In the genomic region with DNA sequence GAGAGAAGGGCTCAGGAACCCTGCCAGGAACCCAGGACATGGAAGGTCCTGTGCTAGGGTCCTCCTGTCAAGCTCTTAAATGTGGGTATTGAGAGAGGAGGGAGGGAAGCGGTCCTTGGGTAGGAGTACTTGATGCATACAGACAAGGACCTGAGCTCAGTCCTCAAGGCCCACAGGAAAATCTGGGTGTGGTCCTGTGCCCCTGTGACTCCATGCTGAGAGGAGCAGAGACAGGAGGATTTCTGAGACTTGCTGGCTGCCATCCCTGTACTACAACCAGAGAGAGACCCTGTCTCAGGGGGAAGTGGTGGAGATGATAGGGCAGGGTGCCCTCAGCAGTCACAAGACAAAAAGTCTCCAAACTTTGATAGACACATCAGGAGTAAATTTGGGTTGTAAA, we compare ENCODE assay signal across 11 mouse cellular contexts. TPM values are rescaled to one million over a fixed set of nuclear protein-coding genes. Genes with fewer than 3 reads are reported as not detected.
DNase-seq lines count a peak whose midpoint lies in the region; ATAC-seq and TF ChIP-seq lines count a peak whose summit lies in the region.
"Had no signal": no experiment of that assay in that cellular context is flagged by ENCODE, and none has a peak within 500 bp of the region (broad histone marks: within the 10 kb centered on the region; RNA-seq: fewer than 3 reads in every experiment).

No protein-coding gene starts in this region.

- no peak overlapping the region for H3K4me2 ChIP-seq in forebrain, postnatal 0 days (ENCODE audit: low read depth)
- no peak overlapping the region for H3K4me2 ChIP-seq in forebrain, embryonic 12.5 days
- H3K4me2 ChIP-seq in kidney, postnatal 0 days (ENCODE audit: low read length), result no peak overlapping the region
- no peak overlapping the region for H3K4me2 ChIP-seq in neural tube, embryonic 13.5 days
- H3K4me2 ChIP-seq: liver, embryonic 15.5 days had no signal

- no peak for TF ChIP-seq CTCF in forebrain, postnatal 0 days (IDR thresholded peaks at IDR 0.05; ENCODE audit: low read depth)
- no peak for TF ChIP-seq CTCF in kidney, postnatal 0 days (IDR thresholded peaks at IDR 0.05; ENCODE audit: low read depth)

- ATAC-seq in forebrain, postnatal 0 days, result no peak
- ATAC-seq in forebrain, embryonic 12.5 days (ENCODE audit: low FRiP score), result no peak
- peak; percentile 19; the same call in 1 of the 2 replicates for ATAC-seq in kidney, postnatal 0 days (replicated peaks; ENCODE audit: low FRiP score, low read depth)
- peak; percentile 52 for ATAC-seq in neural tube, embryonic 13.5 days (ENCODE audit: low read depth)

- no peaks in the 10 kb centered on the region for H3K36me3 ChIP-seq in forebrain, postnatal 0 days (ENCODE audit: insufficient read depth)
- no peaks in the 10 kb centered on the region for H3K36me3 ChIP-seq in forebrain, embryonic 12.5 days (replicated peaks)
- H3K36me3 ChIP-seq in kidney, postnatal 0 days (ENCODE audit: insufficient read depth, low read length), result no peaks in the 10 kb centered on the region
- H3K36me3 ChIP-seq in neural tube, embryonic 13.5 days, result no peaks in the 10 kb centered on the region
- H3K36me3 ChIP-seq: liver, embryonic 15.5 days had no signal

- no peak for DNase-seq in forebrain, postnatal 0 days
- DNase-seq in kidney, postnatal 0 days (ENCODE audit: low spot score), result no peak
- no peak for DNase-seq in kidney, postnatal 25 days
- DNase-seq in ZHBTc4 (ENCODE audit: low read depth, low spot score) (peak; percentile 61), adipocyte (ENCODE audit: low spot score) (no peak)
- no peak for DNase-seq in thymus, adult 18-20 months

- no peak overlapping the region for H3K4me3 ChIP-seq in forebrain, postnatal 0 days (ENCODE audit: low read depth, low read length)
- no peak overlapping the region for H3K4me3 ChIP-seq in forebrain, embryonic 12.5 days (replicated peaks)
- no peak overlapping the region for H3K4me3 ChIP-seq in kidney, postnatal 0 days (replicated peaks; ENCODE audit: low read depth, low read length)
- no peak overlapping the region for H3K4me3 ChIP-seq in neural tube, embryonic 13.5 days
- H3K4me3 ChIP-seq: heart, adult 2 months; liver, embryonic 15.5 days had no signal

- H3K9ac ChIP-seq in forebrain, postnatal 0 days, result no peak overlapping the region
- H3K9ac ChIP-seq in forebrain, embryonic 12.5 days, result no peak overlapping the region
- H3K9ac ChIP-seq in kidney, postnatal 0 days (ENCODE audit: low read depth, low read length), result no peak overlapping the region
- no peak overlapping the region for H3K9ac ChIP-seq in neural tube, embryonic 13.5 days
- H3K9ac ChIP-seq: liver, embryonic 15.5 days had no signal

- H3K4me1 ChIP-seq in forebrain, postnatal 0 days (ENCODE audit: insufficient read depth), result peaks cover 6% of the 10 kb centered on the region
- H3K4me1 ChIP-seq in forebrain, embryonic 12.5 days, result peaks cover 20% of the 10 kb centered on the region
- peaks cover 18% of the 10 kb centered on the region for H3K4me1 ChIP-seq in kidney, postnatal 0 days (replicated peaks; ENCODE audit: insufficient read depth, low read length)
- H3K4me1 ChIP-seq in neural tube, embryonic 13.5 days (replicated peaks), result peaks cover 30% of the 10 kb centered on the region
- H3K4me1 ChIP-seq: liver, embryonic 15.5 days had no signal

- no peaks in the 10 kb centered on the region for H3K27me3 ChIP-seq in forebrain, postnatal 0 days (ENCODE audit: insufficient read depth, low read length)
- no peaks in the 10 kb centered on the region for H3K27me3 ChIP-seq in forebrain, embryonic 12.5 days
- H3K27me3 ChIP-seq in kidney, postnatal 0 days (ENCODE audit: insufficient read depth, low read length), result no peaks in the 10 kb centered on the region
- no peaks in the 10 kb centered on the region for H3K27me3 ChIP-seq in neural tube, embryonic 13.5 days
- H3K27me3 ChIP-seq: liver, embryonic 15.5 days had no signal

- peak overlapping the region; percentile 35; the same call in 1 of the 2 replicates for H3K27ac ChIP-seq in forebrain, postnatal 0 days (ENCODE audit: low read depth, low read length)
- no peak overlapping the region for H3K27ac ChIP-seq in forebrain, embryonic 12.5 days
- peak overlapping the region; percentile 25; the same call in 1 of the 2 replicates for H3K27ac ChIP-seq in kidney, postnatal 0 days
- H3K27ac ChIP-seq in neural tube, embryonic 13.5 days (replicated peaks), result no peak overlapping the region
- H3K27ac ChIP-seq: heart, adult 2 months; liver, embryonic 15.5 days had no signal

- H3K9me3 ChIP-seq in forebrain, postnatal 0 days (ENCODE audit: low read length), result no peaks in the 10 kb centered on the region
- no peaks in the 10 kb centered on the region for H3K9me3 ChIP-seq in forebrain, embryonic 12.5 days
- H3K9me3 ChIP-seq in kidney, postnatal 0 days (replicated peaks; ENCODE audit: low read length), result no peaks in the 10 kb centered on the region
- no peaks in the 10 kb centered on the region for H3K9me3 ChIP-seq in neural tube, embryonic 13.5 days
- H3K9me3 ChIP-seq: liver, embryonic 15.5 days had no signal

- 89% methylated on average over 1 of the region's 1 CpGs for WGBS in forebrain, postnatal 0 days
- 88% methylated on average over 1 of the region's 1 CpGs for WGBS in forebrain, embryonic 12.5 days
- WGBS in kidney, postnatal 0 days, result 50% methylated on average over 1 of the region's 1 CpGs
- 76% methylated on average over 1 of the region's 1 CpGs for WGBS in neural tube, embryonic 13.5 days

RNA-seq across cellular contexts. Expression of a gene that starts 25.3 kb away (rescaled TPM):
- total RNA-seq in forebrain, postnatal 0 days (2014; rRNA removed), result 3.9 and 5.4 TPM in 2 replicates
- polyA plus RNA-seq in forebrain, postnatal 0 days (2015; fragmentation: Nextera tagmentation; extraction: Ambion mirVana), result 8.7 and 11.8 TPM in 2 replicates
- 0.14 and 0.18 TPM in 2 replicates for polyA plus RNA-seq in forebrain, embryonic 12.5 days (2016; fragmentation: Nextera tagmentation; extraction: Ambion mirVana)
- polyA plus RNA-seq in kidney, postnatal 0 days (2015; fragmentation: Nextera tagmentation; extraction: Ambion mirVana), result 1.1 and 1.2 TPM in 2 replicates
- polyA plus RNA-seq in neural tube, embryonic 13.5 days (2015; fragmentation: Nextera tagmentation; extraction: Ambion mirVana), result 5.2 and 5.7 TPM in 2 replicates
- total RNA-seq: gastrocnemius, adult 18-20 months; heart, adult 2 months had no signal

RNA-seq across cellular contexts. Expression of a gene that starts 41.8 kb away (rescaled TPM):
- 32.1 and 34.5 TPM in 2 replicates for total RNA-seq in forebrain, postnatal 0 days (2014; rRNA removed)
- polyA plus RNA-seq in forebrain, postnatal 0 days (2015; fragmentation: Nextera tagmentation; extraction: Ambion mirVana), result 25.7 and 32.2 TPM in 2 replicates
- polyA plus RNA-seq in forebrain, embryonic 12.5 days (2016; fragmentation: Nextera tagmentation; extraction: Ambion mirVana), result 54.3 and 57.9 TPM in 2 replicates
- 55.7 and 57.7 TPM in 2 replicates for polyA plus RNA-seq in kidney, postnatal 0 days (2015; fragmentation: Nextera tagmentation; extraction: Ambion mirVana)
- polyA plus RNA-seq in neural tube, embryonic 13.5 days (2015; fragmentation: Nextera tagmentation; extraction: Ambion mirVana), result 47.8 and 51.1 TPM in 2 replicates

RNA-seq across cellular contexts. Expression of a gene that starts 56.2 kb away (rescaled TPM):
- total RNA-seq in forebrain, postnatal 0 days (2014; rRNA removed), result 11.3 and 12.1 TPM in 2 replicates
- 13.2 and 18.5 TPM in 2 replicates for polyA plus RNA-seq in forebrain, postnatal 0 days (2015; fragmentation: Nextera tagmentation; extraction: Ambion mirVana)
- 2.6 and 3.6 TPM in 2 replicates for polyA plus RNA-seq in forebrain, embryonic 12.5 days (2016; fragmentation: Nextera tagmentation; extraction: Ambion mirVana)
- 17.6 and 19.7 TPM in 2 replicates for polyA plus RNA-seq in kidney, postnatal 0 days (2015; fragmentation: Nextera tagmentation; extraction: Ambion mirVana)
- 5.3 and 5.7 TPM in 2 replicates for polyA plus RNA-seq in neural tube, embryonic 13.5 days (2015; fragmentation: Nextera tagmentation; extraction: Ambion mirVana)

Comparison
In these comparisons a context has a peak if more than half of its experiments do, and no peak if none do; other contexts are left out.
1. H3K27ac ChIP-seq: peak in forebrain, postnatal 0 days (single experiment) and kidney, postnatal 0 days (single experiment); none in forebrain, embryonic 12.5 days (single experiment) and neural tube, embryonic 13.5 days (single experiment).
2. ATAC-seq: peak in kidney, postnatal 0 days (single experiment) and neural tube, embryonic 13.5 days (single experiment); none in forebrain, postnatal 0 days (single experiment) and forebrain, embryonic 12.5 days (single experiment).